Mouse (Mus musculus): ENCODE results near the gene Ptgfrn.

Ptgfrn gene

DNA sequence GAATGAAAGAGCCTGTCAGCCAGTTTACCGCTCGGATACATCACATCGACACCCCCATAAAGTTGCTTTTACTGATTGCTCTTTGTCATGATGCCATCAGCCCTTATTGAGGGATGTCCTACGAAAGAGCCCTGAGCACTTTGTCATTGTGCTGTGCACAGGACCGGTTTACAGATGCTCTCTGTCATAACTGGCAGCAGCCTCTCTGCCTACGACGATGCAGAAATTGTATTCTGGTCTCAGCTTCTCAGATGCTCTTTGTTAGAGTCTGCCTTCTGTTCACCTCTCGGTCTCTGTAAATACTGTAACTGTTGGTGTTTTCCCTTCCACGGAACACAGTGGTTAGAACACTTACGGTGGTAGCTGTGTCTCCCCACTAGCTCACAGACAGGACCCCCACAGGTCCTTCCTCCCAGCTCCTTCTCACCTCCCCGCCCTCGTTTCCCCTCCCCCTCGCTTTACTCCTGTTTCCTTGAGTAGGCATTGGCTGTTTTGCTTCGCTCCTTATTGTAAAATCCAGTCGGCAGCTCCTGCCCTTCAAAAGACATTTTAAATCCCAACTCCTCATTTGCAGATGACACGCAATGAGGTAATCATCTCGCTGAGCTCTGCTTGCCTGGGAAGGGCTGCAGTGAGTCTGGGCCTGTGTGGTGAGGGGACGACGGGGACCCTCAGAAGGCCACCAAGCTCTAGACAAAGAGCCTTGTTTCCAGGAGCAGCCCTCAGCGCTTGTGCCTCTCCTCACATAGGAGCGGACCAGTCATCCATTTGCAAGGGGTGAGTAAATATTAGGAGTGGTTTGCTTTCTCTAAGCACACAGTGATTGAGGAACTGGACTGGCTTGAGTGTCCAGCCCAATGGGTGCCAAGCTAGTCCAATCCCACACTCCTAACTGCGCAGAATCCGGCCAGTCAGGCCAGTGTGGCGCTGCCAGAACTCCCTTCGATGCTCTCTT lies 6.6 kb upstream of the Ptgfrn start:
- DNase-seq (ENCODE audit: low read depth, low spot score): no peak

DNA sequence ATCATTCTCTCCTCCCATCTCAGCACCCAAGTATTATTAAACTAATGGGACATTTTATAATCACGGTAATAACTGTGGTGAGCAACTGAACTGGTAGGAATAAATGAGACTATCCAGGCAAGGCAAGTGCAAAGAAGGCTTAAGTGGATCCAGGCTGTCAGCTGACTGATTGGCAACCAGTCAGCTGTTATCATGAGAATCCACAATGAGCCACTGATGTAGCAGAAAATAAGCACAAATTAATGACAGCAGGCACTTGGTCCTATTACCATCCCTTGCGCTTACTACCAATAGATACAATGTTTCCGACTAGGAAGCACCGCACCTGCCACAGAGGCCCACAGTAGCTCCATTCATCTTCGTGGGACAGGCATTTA lies 2.4 kb upstream of the Ptgfrn start:
- DNase-seq (ENCODE audit: low read depth, low spot score): no peak

DNA sequence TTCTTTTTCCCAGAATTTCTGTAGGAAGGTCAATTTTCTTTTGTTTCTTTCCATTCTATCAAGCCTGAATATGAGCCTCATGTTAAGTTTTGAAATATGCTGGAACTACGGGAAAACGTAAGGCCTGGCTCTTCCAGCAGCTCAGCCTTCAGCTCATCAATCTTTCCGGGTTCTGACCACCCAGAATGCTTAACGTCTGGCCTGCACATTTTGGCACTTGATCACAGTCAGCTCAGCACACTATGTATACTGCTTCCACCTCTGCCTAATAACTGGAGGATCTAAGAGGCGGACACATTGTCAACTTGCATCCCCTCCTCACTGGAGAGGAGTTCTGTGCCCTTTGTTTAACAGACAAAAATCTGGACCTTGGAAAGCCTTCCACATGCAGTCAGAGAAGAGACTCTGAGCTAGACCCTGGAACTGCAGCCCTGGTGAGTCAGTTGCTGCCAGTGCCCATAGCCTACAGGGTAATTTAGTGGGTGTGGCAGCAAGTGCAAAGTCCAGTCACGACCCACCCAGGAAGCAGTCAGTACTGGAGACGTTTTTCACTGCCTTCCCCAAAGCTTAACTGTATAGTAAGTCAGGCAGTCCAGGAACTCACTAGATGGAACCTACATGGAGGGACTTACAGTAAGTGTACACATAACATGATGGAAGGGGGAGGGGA lies 1.9 kb upstream of the Ptgfrn start:
- DNase-seq (ENCODE audit: low read depth, low spot score): no peak

DNA sequence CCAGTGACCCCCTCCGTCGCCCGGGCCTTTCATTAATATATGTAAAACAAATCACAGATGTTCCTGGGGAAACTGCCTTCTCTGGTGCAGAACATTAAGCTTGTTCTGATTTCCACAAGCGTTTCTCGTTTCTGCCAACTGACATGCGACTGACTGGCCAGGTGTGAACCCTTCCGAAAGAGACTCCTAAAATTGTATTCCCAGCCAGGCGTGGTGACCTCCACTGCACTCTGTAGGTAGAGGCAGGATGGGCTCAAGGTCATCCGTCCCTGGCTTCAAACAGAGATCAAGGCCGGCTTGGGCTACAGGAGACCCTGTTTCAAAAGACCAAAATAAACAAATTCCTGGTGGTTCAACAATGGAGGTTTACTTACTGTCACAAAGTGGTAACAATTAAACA lies 1.2 kb upstream of the Ptgfrn start:
- DNase-seq (ENCODE audit: low read depth, low spot score): no peak

DNA sequence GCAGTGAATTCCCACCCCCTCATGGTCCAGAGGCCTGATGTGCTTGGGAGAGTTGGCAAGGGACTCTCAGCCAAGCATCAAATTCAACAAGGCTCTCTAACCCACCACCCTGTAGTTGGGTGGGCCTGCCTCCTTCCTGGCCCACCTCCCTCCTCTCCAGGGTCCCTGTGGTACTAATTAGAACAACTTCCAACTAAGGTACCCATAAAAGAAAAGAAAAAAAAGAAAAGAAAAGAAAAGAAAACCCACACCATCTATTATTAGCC lies 693 bp upstream of the Ptgfrn start:
- no peak for DNase-seq (ENCODE audit: low read depth, low spot score)

DNA sequence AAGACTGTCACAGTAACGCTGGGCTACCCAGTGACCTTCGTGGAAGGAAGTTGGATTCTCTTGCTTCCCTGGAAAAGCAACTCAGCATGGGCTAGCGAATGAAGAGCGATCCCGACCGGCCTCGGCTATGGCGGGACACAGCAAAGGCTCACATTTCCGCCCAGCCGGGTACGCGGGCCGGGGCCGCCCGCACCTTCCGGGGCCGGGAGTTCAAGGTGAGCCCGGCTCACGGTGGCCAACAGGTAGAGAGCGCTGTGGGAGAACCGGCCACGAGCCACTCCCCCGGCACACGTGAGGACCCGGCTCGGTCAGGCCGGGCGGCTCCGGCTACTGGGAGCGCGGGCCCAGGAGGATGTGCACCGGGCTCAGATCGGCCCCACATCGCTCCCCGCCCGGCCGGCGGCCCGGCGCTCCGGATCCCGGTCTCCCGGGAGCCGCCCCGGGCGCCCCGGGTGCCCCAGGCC lies 488 bp downstream of the Ptgfrn start:
- peak; percentile 63 for DNase-seq (ENCODE audit: low read depth, low spot score)

DNA sequence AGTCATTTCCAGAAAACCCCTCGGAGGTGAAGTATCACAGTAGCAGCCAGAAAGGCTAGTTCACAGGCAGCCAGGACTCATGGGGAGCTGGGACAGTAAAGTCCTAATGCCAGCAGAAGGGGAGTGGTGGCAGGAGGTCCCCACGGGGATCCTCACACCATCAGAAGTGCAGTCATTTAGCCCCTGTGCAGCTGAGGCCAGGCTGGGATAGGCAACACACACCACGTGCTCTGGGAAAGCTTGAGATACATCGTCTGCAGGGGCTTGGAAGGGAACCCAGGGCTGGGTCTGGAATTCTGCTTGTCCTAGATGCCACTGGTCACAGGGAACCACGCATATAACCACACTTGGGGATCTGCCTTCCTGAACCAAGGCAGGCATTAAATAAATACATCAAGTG lies 1.2 kb downstream of the Ptgfrn start:
- DNase-seq (ENCODE audit: low read depth, low spot score): no peak

DNA sequence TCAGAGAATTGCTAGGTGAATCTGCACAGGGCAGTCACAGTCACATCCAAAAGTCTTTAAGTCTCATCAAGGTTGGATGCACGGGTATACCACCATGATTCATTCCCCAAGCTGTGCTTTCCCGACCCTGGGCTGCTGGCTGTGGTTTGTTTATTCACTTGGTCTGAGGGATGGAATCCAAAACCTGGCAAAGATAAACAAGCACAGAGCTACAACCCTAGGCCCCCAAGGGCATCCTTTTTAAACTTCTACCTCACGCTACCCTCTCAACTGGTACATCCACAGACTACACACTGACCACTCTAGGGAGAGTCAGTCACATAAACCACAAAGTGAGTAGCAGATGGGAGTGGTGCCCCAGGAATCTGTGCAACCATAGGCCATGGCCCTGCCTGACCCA lies 1.8 kb downstream of the Ptgfrn start:
- no peak for DNase-seq (ENCODE audit: low read depth, low spot score)

DNA sequence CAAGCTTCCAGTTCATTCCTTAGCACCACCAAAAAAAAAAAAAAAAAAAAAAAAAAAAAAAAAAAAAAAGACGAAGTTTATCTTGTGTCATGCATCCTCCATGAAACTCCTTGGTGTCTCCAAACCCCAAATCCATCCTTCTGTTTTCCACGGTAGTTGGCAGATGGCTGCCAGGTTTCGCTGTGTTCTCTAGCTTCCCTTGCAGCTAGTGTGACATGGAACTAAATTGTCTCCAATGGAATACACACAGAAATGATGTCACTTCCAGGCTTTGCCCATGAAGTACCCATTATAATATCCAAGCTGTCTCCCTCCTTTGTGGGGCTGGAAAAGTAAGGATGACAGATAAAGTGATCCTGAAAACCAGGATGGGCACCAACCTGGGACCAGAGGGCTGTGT lies 3.8 kb downstream of the Ptgfrn start:
- DNase-seq (ENCODE audit: low read depth, low spot score): no peak

DNA sequence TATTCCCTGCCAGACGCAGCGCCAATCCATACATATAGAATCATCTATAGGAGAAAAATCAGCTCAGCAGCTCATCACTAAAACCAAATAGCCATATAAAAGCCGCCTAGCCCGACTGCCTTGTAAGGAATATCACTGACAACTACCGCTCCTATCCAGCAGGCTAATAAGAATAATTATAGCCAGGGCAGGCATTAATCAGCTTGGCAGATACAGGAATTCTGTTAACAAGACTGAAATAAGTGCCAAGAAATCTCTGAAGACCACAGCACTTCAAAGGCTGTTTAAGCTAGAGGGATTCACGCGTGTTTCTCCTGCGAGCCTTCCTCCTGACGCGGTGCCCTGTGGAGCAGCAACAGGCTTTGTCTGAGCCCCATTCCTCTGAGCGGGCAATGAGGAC lies 4.6 kb downstream of the Ptgfrn start:
- no peak for DNase-seq (ENCODE audit: low read depth, low spot score)

DNA sequence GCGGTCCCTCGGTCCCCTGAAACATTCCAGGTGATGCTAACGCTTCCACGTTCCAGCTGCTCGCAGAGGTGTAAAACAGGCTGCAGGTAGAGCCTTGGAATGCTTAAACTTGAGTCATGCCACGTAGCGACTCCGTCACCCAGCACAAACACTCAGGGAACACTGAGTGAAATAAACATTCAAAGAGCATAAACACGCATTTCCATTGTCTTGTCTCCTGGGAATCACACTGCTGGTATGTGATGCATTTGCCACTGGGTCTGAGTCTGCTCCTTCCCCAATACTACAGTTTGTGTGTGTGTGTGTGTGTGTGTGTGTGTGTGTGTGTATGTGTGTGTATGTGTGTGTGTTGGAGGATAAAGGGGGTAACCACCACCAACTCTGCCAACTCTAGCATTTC lies 5.2 kb downstream of the Ptgfrn start:
- DNase-seq (ENCODE audit: low read depth, low spot score): no peak

DNA sequence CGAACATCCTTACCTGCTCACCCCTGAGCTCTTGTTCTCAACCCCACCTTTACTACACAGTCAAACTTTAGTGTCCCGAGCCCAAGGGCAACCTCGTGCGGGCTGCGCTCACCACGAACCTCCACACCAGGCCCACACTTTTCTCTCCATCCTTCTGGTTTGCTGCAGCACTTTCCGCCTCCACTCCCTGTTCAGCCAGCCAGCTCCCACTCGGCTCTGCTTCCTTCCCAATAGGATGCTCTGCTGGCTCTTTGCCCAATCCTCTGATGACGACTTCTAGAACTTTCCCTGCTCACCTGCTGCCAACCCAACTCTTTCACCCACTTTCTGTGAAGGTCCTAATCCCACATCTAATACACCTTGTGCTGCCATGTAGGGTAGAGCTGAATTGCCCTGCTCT lies 6.3 kb downstream of the Ptgfrn start:
- no peak for DNase-seq (ENCODE audit: low read depth, low spot score)

DNA sequence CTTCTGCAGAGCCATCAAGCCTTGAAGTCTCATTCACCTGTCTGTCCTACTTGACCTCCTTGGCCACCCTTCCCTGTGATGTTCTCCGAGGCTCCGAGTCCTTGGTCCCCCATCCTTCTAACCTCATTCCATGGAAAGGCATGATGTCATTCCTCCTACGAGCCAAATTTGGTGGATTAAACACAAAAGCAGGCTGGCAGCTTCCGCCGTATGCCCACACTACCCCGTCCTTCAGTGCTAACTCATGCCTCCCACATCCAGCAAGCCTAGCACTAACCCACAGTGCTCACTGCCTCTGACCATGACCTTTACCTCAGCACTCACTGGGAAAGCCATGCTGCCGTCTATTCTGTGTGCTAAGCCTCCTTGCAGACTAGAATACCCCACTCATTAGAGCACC lies 8.0 kb downstream of the Ptgfrn start:
- no peak for DNase-seq (ENCODE audit: low read depth, low spot score)

DNA sequence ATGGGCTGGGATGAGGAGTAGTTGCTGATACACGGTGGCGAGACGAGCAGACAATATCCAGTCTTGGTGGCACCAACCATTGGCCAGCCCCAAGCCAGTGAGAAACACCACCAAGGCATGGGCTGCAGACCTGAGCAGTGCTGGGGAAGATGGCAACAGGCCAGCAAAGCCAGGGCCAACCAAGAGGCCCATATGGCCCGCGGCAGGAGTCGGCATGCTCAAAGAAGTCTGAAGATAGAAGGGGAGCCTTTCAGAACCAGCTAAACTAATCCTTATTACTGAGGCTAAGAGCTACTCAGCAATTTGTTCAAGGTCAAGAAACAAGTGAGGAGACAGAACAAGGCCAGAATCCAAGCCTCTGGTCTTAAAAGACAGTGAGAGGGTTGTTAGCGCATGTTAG lies 8.9 kb downstream of the Ptgfrn start:
- DNase-seq (ENCODE audit: low read depth, low spot score): no peak

DNA sequence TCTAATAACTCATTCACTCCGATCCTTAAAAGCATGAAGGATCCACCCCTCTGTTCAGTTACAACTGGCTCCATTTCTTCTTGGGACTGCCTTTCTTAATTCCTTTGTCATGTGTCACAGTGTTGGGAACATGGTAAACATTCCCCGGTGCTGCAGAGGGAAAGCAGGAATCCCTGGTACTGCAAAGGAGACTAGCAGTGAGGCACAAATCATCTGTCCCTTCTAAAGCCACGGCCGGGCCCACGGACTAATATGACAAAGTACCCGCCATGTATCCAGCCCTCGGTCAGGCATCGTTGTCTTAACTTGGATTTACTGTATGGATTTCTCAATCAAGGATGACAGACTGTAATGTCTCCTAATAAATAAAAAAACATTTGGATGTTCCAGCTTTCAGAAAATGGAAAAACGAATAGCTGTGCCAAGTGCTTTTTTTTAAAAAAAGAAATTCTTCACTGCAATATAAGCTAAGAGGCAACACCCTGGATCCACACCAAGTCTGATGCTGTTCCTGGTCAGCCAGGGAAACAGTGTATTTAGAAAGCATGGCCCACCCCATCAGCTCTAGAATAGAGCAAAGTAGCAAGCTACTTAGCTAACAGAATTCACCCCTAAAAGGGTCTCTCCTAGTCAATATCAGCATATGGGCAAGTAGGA lies 10.2 kb downstream of the Ptgfrn start:
- DNase-seq (ENCODE audit: low read depth, low spot score): no peak

DNA sequence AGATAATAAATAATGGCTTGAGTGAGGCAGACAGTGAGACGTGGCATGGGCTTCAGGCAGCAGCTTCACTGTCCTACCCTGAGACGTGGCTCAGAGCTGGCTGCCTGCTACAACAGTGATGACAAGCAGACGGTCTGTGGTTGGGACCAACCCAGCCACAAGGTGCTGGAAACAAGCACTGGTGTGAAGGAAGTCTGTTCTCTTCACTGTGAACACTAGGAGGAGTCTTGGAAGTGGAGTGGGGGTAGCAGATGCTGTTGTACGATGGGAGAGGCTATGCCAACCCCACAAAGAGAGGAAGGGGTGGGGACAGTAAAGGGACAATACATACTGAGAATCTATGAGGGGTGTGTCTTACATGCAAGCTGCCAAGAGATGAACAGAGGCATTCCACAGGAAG lies 12.0 kb downstream of the Ptgfrn start:
- peak; percentile 28 for DNase-seq (ENCODE audit: low read depth, low spot score)

DNA sequence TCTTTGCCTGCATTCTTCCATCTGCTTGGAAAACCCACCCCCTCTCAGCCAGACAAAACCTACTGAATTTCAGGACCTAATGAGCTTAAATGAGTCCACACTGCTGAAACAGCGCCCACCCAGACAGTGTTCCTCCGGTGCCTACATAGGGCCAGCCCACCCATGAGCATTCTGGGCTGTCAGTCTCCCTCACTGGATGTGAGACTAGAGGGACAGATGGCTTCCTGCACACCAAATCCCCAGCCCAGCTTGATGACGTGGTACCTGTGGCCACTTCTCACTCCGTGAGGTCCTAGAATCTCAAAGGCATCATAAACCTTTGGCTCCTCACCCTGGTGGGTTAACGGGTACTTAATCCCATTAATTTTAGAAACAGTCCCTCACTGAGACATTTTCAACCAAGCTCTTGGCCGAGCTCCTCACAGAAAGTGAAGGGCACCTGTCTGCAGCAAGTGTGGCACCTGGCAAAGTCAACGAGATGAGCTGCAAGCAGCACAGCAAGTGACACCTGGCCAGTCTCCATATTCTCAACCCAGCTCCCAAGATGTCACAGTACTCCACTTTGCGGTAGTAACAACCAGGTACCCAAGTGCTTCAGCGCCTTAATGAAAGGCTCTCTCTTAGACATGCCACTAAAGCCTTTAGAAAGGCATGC lies 12.8 kb downstream of the Ptgfrn start:
- DNase-seq (ENCODE audit: low read depth, low spot score): no peak

DNA sequence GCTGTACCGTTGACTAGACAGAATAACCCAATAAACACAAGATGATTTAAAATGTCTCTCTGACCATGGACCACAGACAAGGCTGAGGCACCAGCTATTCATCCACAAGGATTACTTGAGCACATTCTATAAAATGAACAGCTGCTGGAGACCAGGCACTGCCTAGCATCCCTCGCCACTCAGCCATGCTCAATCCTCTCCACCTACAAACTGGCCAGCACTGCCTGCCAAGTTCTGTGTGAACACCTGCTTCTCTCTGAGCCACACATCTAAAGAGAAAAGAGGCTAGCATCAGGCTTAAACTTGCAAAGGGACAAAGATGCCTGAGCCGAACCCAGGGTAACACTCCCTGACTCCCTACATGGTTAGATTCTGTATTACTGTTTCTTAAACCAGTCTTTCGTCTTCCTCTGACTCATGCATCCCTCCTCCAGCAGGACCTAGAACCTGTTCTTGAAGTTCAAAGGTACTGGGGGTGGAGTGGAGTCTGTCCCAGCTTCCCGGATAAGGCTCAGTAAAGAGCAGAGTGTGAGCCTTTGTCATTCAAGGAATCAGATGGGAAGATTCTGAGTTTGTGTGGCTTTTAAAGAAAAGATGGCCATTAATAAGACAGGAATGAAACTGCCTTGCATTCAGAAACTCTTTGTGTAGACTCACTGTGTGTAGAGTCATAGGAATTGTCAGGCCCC lies 14.2 kb downstream of the Ptgfrn start:
- DNase-seq (ENCODE audit: low read depth, low spot score): no peak

DNA sequence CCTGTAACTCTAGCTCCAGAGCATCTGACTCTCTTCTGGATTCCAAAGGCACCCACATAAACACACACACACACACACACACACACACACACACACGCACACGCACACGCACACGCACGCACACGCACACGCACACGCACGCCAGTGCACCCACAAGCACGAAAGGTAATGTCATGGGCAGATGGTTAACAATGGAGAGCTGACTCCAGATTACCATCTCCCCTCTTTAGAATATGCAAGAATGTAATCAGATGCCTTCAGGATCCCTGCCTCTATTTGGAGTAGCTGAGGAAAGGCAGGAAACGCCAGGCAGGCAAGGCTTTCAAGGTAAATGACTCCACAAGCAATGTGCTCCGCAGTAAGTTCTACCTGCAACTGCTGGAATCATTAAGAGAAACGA lies 17.9 kb downstream of the Ptgfrn start:
- DNase-seq (ENCODE audit: low read depth, low spot score): no peak

DNA sequence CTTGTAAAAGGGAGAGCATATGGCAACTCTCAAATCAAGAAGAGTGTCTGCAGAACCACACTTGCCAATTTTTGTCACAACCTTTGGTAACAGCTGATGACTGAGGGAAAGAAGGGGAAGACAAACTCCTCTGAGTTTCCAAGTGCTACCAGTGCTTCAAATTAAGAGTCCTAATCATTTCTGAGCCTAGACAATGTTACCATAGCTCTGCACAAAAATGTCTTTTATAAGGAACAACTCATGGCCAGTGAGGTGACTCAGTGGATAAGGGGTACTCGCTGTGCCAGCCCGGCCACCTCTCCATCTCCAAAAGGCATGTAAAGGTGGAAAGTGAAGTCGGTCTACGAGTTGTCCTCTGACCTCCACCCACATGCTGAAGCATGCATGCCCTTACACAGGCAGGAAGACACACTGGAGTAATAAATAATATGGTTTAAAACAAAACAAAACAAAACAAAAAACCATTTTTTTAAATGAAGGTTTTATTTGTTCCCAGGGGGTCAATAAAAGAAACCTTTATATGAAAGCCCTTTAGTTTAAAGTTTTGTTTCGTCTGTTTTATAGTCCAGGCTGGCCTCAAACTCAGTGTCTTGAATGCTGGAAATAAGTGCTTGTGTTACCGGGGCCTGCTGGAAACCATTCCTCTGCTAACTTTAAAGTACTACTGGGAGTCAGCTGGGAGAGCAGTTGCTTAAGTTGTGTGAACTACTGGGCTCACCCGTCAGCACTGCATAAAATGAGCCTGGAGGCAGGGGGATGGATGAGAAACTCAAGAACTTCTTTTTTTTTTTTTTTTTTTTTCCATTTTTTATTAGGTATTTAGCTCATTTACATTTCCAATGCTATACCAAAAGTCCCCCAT lies 23.3 kb downstream of the Ptgfrn start:
- DNase-seq (ENCODE audit: low read depth, low spot score): no peak

DNA sequence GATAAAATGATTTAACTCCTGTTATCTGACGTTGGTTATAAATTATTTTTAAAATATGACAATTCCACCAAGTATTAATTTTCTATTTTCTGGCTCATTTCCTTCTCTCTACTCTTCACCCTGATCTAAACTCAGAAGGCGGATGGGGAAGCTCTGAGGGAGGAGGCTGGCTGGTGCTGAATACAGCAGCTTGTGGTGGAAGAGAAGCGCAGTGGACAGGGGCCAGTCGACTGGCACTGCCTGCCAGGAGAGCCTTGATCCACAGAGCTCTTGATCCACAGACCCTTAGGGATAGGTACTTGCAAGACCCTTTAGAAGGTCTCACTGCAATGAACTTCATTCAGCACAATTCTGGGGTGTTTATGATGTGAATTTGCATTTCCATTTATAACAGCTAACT lies 29.2 kb downstream of the Ptgfrn start:
- no peak for DNase-seq (ENCODE audit: low read depth, low spot score)

All from CD4-positive, CD25-positive, alpha-beta regulatory T cell, adult 2 months (primary cell).